Mouse (Mus musculus) megakaryocyte progenitor cell, adult 5-6 weeks (primary cell): Measurements from ENCODE around the gene Acsm3. TPM values are rescaled to one million over a fixed set of nuclear protein-coding genes. Genes with fewer than 3 reads are reported as not detected.

Experiments used
- ATAC-seq: replicated peaks from 2 replicates; pipeline ENCODE4 v1.8.0; 2016; ENCODE audit warnings: mild to moderate bottlenecking, moderate TSS enrichment, inconsistent platforms; ENCODE audit not compliant: poor library complexity
- total RNA-seq, 2 experiments: library from RNA; stranded (forward) in 1 of 2; stranded (reverse) in 1 of 2; fragments of 157-497, 149-512 nt in 1 of 2; fragments of 200-1000 nt in 1 of 2; gene quantifications; 2 replicates each; pipeline versions ENCODE4 v1.2.3 to v1.2.4; 2015 to 2017

Acsm3 gene
- total RNA-seq, 2 experiments from 2014 or later, result not detected

GRCm38 (mm10) chr7:119794251-119794638 is 33.5 kb downstream of the Acsm3 start:
- ATAC-seq, result peak; percentile 70

- peak; percentile 31; the same call in 1 of the 2 replicates for ATAC-seq
Observed at GRCm38 (mm10) chr7:119795311-119795710, 34.6 kb downstream of the Acsm3 start.

GRCm38 (mm10) chr7:119800488-119800887 is 39.8 kb downstream of the Acsm3 start:
- peak; percentile 44 for ATAC-seq

GRCm38 (mm10) chr7:119800991-119801390 is 40.3 kb downstream of the Acsm3 start:
- ATAC-seq, result no peak

GRCm38 (mm10) chr7:119807396-119807795 is 46.7 kb downstream of the Acsm3 start:
- no peak for ATAC-seq

GRCm38 (mm10) chr7:119808723-119809122 is 48.0 kb downstream of the Acsm3 start:
- ATAC-seq, result no peak

- ATAC-seq, result no peak
Observed at GRCm38 (mm10) chr7:119835371-119835770, 74.6 kb downstream of the Acsm3 start.

GRCm38 (mm10) chr7:119835996-119836777 is 75.5 kb downstream of the Acsm3 start:
- ATAC-seq, result peak; percentile 84

Other genes starting within 250 kb of the Acsm3 start
- gene Acsm5, start 241.5 kb upstream of the Acsm3 start, total RNA-seq (2015), result not detected in 2 replicates
- not detected in 2 replicates for gene Acsm5, start 241.5 kb upstream of the Acsm3 start, total RNA-seq (2017)
- not detected in 2 replicates for gene Pdilt, start 237.4 kb upstream of the Acsm3 start, total RNA-seq (2015)
- not detected in 2 replicates for gene Pdilt, start 237.4 kb upstream of the Acsm3 start, total RNA-seq (2017)
- not detected in 2 replicates for gene Acsm2, start 206.6 kb upstream of the Acsm3 start, total RNA-seq (2015)
- not detected in 2 replicates for gene Acsm2, start 206.6 kb upstream of the Acsm3 start, total RNA-seq (2017)
- not detected in 2 replicates for gene Acsm1, start 153.9 kb upstream of the Acsm3 start, total RNA-seq (2015)
- gene Acsm1, start 153.9 kb upstream of the Acsm3 start, total RNA-seq (2017), result not detected in 2 replicates
- gene Acsm4, start 70.9 kb upstream of the Acsm3 start, total RNA-seq (2015), result not detected in 2 replicates
- not detected in 2 replicates for gene Acsm4, start 70.9 kb upstream of the Acsm3 start, total RNA-seq (2017)
- gene Thumpd1, start 40.1 kb upstream of the Acsm3 start, total RNA-seq (2015), result 40.7 and 42.7 TPM in 2 replicates
- 107 and 127 TPM in 2 replicates for gene Thumpd1, start 40.1 kb upstream of the Acsm3 start, total RNA-seq (2017)
- 27.5 and 50.9 TPM in 2 replicates for gene Rexo5, start 33.1 kb downstream of the Acsm3 start, total RNA-seq (2015)
- 25.4 and 47.8 TPM in 2 replicates for gene Rexo5, start 33.1 kb downstream of the Acsm3 start, total RNA-seq (2017)
- 15.1 and 20.5 TPM in 2 replicates for gene Eri2, start 33.1 kb downstream of the Acsm3 start, total RNA-seq (2015)
- gene Eri2, start 33.1 kb downstream of the Acsm3 start, total RNA-seq (2017), result 12.7 and 14.6 TPM in 2 replicates
- 1.7 and 5.9 TPM in 2 replicates for gene Lyrm1, start 134.9 kb downstream of the Acsm3 start, total RNA-seq (2015)
- gene Lyrm1, start 134.9 kb downstream of the Acsm3 start, total RNA-seq (2017), result 3.1 and 3.9 TPM in 2 replicates
- 2.2 and 3.0 TPM in 2 replicates for gene Dcun1d3, start 135.4 kb downstream of the Acsm3 start, total RNA-seq (2015)
- 2.3 and 5.4 TPM in 2 replicates for gene Dcun1d3, start 135.4 kb downstream of the Acsm3 start, total RNA-seq (2017)